Mouse (Mus musculus): Measurements from ENCODE around the gene Gm11084. TPM values are rescaled to one million over a fixed set of nuclear protein-coding genes. Genes with fewer than 3 reads are reported as not detected.
"Not testable (repeated sequence)": the region's sequence is repeated elsewhere in the genome, so short reads cannot be mapped to it uniquely, and the experiment has no call there.

Gene Gm11084
- total RNA-seq (2021): not detected
- long read RNA-seq, experiment 1, partial matches to known transcripts: 0 of 5 reads
- long read RNA-seq, experiment 1, other reads (novel, unspliced or antisense): 5 of 5 reads
- long read RNA-seq, experiment 2, partial matches to known transcripts: 0 of 1 reads
- long read RNA-seq, experiment 2, other reads (novel, unspliced or antisense): 1 of 1 reads

GRCm38 (mm10) chr2:72986616-72987015 lies at the start of gene Gm11084:
Gene Gm11084 (minus strand): TSS chr2:72986716.
- DNase-seq (ENCODE audit: low spot score in 2 of 2): no peak

GRCm38 (mm10) chr2:73031061-73032055 lies 44.8 kb upstream of the Gm11084 start:
- DNase-seq (ENCODE audit: low spot score in 2 of 2): no peak

DNA sequence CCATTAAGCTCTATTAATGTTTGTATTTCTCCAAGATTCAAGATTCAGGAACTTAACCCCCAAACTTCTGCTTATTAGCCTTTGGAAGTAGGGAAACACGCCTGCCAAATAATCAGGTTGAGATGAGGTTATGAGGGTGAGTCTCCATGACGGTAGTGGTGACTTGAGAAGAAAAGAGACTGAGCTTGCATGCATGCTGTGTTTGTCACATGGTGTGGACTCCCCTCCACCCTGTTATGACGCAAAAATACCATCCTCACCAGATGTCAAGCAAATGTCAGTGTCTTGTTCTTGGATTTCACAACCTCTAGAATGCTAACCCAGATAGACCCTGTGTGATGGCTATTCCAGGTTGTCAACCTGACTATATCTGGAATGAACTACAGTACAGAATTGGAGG lies 43.3 kb upstream of the Gm11084 start:
- no peak for DNase-seq (ENCODE audit: low spot score in 2 of 2)

GRCm38 (mm10) chr2:73028019-73028418 lies 41.5 kb upstream of the Gm11084 start:
- no peak for DNase-seq (ENCODE audit: low spot score in 2 of 2)

DNA sequence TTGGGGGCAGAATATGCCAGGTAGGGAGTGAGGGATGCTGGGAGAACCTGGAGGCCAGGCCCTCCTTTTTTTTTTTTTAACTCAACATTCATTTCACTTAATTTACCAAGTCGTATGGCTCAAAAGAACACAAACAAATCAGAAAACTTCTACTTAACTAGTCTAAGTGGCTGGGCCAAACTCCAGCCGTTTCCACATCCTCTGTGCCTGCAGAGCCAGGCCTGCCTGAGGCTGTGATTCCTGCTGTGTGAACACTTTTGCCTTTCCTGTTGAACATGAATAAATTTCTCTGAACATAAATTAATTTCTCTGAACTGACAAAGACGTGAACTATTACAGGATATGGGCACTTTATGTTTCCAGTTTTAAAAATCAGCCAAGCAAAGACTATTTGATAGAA lies 40.6 kb upstream of the Gm11084 start:
- no peak for DNase-seq (ENCODE audit: low spot score in 2 of 2)

GRCm38 (mm10) chr2:73023803-73024202 lies 37.3 kb upstream of the Gm11084 start:
- no peak for DNase-seq (ENCODE audit: low spot score in 2 of 2)

GRCm38 (mm10) chr2:73021046-73021445 lies 34.5 kb upstream of the Gm11084 start:
- no peak for DNase-seq (ENCODE audit: low spot score in 2 of 2)

DNA sequence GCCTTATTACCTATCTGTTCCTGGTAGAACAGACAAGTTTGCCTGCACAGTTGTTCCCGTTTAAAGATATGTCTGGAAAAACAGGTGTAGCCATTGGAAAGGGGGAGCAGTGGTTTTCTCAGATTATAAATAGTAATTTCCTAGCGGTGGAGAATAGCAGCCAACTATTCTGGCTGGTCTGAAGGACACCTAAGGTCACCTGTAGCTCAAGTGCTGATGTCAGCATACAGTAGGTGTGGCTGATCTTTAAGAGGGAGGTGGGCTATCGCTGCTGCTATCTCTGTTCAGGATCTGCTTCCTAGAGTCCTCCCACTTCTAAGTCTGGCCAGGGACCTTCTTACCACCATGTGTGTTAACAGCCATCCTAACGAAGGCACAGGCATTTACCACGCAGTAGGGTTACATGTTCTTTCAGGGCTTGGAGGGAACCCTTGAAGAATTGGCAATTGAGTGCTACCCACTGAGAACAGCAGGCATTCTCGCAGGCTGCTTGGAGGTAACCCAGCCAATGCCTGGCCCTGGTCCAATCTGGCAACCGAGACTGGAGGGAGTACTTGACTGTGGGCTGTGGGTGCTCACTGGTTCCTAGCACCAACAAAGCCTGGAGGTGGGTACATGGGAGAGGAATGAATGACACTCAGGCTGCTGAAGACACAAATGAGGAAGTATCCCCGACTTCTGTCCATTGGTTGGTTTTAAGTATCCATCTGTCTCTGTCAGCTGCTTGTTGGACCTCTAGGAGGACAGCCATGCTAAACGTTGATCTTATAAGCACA lies 33.0 kb upstream of the Gm11084 start:
- peak; percentile 34 to 56 for DNase-seq (ENCODE audit: low spot score in 2 of 2)

GRCm38 (mm10) chr2:73014063-73014462 lies 27.5 kb upstream of the Gm11084 start:
- DNase-seq (ENCODE audit: low spot score in 2 of 2): not testable (repeated sequence)

GRCm38 (mm10) chr2:73012636-73013035 lies 26.1 kb upstream of the Gm11084 start:
- peak in 1 of 2 experiments; percentile 45 for DNase-seq (ENCODE audit: low spot score in 2 of 2)

DNA sequence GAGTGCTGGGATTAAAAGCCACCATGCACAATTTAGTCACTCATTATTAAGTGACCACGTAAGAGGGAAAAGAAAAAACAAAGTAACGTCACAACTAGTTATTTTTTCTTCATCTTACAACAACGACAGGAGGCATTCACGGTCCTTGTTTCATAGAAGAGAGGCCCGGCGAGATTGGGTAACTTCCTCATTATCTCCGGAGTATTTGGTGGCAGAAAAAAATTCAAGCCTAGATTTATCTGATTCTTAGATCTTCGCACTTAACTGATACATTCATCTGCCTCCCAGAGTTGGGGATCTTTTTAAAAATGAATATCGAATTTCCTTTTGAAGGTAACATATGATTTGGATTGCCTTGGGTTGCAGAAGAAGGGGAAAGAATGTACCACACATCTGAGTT lies 21.0 kb upstream of the Gm11084 start:
- no peak for DNase-seq (ENCODE audit: low spot score in 2 of 2)

DNA sequence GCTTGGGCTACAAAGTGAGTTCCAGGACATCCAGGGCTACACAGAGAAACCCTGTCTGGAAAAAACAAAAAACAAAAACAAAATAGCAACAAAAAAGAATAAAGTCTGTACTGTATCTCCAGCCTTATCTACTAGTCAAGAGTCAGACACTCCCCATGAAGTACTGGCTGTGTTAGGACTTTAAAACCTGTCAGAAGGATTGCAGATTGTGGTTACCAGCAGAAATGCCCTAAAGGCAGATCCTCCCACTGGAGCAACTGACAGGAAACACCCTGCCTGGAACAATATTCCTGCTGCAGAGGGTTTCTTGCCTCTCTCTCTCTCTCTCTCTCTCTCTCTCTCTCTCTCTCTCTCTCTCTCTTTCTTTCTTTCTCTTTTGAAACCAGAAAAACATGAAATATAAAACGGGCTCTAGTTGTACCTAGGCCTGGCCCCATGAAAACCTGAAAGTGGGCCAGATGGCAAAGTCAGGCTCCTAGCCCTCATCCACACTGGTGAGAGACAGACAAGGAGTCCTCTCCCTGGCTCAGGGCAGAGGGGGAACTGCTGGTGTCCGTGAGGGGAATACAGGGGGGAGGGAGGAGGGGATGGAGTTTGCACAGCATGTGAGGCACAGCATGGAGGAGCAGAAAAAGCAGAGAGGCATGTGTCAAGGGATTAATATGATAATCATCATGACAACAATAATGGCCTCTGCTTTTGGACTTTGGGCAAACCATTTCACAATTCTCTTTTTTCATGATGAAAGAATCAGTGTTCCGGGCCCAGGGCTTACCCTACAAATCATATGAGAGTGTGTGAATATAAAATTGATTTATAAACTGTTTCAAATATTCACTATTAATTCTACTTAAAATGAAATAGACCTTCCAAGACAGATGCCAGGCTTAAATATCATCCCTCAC lies 19.3 kb upstream of the Gm11084 start:
- DNase-seq (ENCODE audit: low spot score in 2 of 2): no peak

DNA sequence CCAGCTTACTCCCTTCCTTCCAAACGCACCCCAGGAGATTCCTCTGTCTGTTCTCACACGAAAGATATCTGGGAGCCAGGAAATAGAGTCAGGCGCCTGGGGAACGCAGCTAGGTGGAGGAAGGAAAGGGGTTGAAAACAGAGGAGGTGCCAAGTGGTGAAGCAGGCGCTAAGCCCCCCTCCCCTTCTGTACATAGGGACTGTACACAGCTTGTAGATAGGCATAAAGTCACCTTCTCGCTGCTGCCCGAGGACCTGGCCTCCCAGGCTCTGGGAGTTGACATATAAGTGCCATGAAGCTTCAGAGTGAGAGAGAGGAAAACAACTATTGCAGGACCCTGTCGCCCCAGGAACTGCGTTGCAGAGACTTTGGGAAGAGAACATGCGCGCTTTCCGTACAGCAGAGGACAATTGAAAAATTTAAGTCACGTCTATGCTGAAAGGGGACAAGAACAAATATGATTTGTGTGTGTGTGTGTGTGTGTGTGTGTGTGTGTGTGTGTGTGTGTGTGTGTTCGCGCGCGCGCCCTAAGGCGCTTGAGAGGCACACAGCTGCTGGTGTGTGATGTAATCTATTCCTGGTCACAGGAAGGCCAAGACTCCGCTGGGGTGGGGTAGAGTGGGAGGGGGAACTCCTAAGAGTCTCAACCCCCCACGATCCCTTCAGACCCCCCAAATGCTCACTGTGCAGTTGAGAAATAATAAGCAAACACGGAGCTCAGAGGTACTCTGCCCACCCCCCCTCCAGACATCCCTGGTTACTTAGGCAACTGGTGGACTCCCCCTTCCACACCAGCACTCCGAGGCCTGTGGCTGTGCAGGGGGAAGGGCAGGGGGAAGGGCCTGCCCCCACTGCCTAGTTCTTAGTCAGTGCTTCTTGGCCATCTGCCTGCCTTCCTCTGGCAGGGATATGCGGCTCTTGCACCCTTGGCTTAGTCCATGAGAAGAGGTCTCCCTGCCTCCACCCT lies 17.5 kb upstream of the Gm11084 start:
- DNase-seq (ENCODE audit: low spot score in 2 of 2): peak; percentile 68 to 89

GRCm38 (mm10) chr2:73003049-73003448 lies 16.5 kb upstream of the Gm11084 start:
- peak; percentile 33 to 62 for DNase-seq (ENCODE audit: low spot score in 2 of 2)

GRCm38 (mm10) chr2:73002451-73002850 lies 15.9 kb upstream of the Gm11084 start:
- no peak for DNase-seq (ENCODE audit: low spot score in 2 of 2)

DNA sequence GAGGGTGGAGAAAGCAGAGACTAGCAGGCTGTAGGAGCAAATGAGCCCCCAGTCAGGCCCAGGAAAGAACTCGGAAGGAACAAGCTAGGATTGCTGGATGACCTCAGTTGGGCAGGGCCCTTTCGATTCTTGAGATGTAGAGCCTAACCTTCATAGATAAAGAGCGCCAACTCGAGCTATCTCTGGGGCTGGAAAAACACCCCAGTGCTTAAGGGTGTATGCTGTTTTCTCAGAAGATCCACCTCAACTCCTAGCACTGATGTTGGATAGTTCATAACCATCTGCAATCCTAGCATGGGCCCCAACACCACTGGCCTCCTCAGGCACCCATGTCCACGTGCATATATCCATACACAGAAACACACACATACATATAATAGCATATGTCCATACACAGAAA lies 15.5 kb upstream of the Gm11084 start:
- no peak for DNase-seq (ENCODE audit: low spot score in 2 of 2)

- DNase-seq (ENCODE audit: low spot score in 2 of 2): no peak
Observed at GRCm38 (mm10) chr2:73000194-73000593, 13.7 kb upstream of the Gm11084 start.

GRCm38 (mm10) chr2:72997586-72997985 lies 11.1 kb upstream of the Gm11084 start:
- no peak for DNase-seq (ENCODE audit: low spot score in 2 of 2)

DNA sequence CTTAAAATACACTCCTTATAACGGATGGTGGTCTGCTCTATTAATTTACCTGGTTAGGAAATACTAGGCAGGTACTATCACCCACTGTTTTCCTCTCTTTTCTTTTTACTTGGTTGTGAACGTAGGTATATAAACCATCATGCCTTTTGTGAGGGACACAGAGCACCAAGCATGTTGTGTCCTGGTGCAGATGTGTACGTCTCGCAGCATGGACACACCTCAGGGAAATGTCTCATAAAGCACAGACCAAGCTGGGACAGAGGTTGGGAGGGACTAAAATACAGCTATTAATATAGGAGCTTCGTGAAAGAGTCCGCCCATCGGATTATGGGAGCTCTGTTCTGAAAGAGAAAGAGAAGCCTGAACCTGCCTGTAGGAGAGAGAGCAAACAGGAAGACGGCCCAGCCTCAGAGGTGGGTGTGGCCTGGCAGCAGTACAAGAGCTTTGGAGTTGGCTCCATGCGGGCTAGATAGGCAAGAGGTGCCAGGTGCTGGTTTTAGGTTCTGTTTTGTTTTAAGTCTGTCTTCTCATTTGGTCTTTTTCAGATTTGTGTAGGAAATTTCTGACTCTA lies 10.4 kb upstream of the Gm11084 start:
- DNase-seq (ENCODE audit: low spot score in 2 of 2): peak in 1 of 2 experiments; percentile 40

Measured in gastrocnemius, postnatal 4 days (tissue).